Mouse (Mus musculus) naive thymus-derived CD4-positive, alpha-beta T cell, adult 2 months (primary cell): ENCODE data around the gene Isg20l2.

ENCODE experiments used
- DNase-seq: peaks from one replicate; pipeline ENCODE4 v3.0.0-alpha.2; 2011; ENCODE audit warnings: low read depth

The Isg20l2 gene

GRCm38 (mm10) chr3:87980728-87981127 is 50.6 kb downstream of the Isg20l2 start:
- no peak for DNase-seq

- no peak for DNase-seq
These were observed 51.2 kb downstream of the Isg20l2 start for GRCm38 (mm10) chr3:87981214-87981760.

- DNase-seq: no peak
These were observed 52.1 kb downstream of the Isg20l2 start for GRCm38 (mm10) chr3:87981894-87982835.

GRCm38 (mm10) chr3:87982836-87983601 is 52.9 kb downstream of the Isg20l2 start:
- DNase-seq: no peak

- no peak for DNase-seq
These were observed 53.5 kb downstream of the Isg20l2 start for GRCm38 (mm10) chr3:87983627-87984026.

- no peak for DNase-seq
These were observed 54.0 kb downstream of the Isg20l2 start for GRCm38 (mm10) chr3:87984094-87984493.

GRCm38 (mm10) chr3:87985505-87986320 is 55.6 kb downstream of the Isg20l2 start:
- DNase-seq: no peak

- DNase-seq: peak; percentile 96
These were observed 56.8 kb downstream of the Isg20l2 start for GRCm38 (mm10) chr3:87986868-87987267.

- DNase-seq: peak; percentile 69
These were observed 57.5 kb downstream of the Isg20l2 start for GRCm38 (mm10) chr3:87987633-87988032.

GRCm38 (mm10) chr3:87988068-87988467 is 58.0 kb downstream of the Isg20l2 start:
- DNase-seq: no peak

GRCm38 (mm10) chr3:87989935-87990334 is 59.8 kb downstream of the Isg20l2 start:
- DNase-seq: no peak
